Mouse (Mus musculus): Measurements from ENCODE around the gene Dazap1. TPM values are rescaled to one million over a fixed set of nuclear protein-coding genes. Genes with fewer than 3 reads are reported as not detected.

Dazap1 gene
- total RNA-seq, 2 experiments from 2014 or later: 180 to 181 TPM

GRCm38 (mm10) chr10:80270099-80270498 lies 8.8 kb downstream of the Dazap1 start:
- DNase-seq (ENCODE audit: low spot score in 2 of 2): no peak

- DNase-seq (ENCODE audit: low spot score in 2 of 2): peak in 1 of 2 experiments; percentile 54
Measured at GRCm38 (mm10) chr10:80270734-80271181, 9.5 kb downstream of the Dazap1 start.

- no peak for DNase-seq (ENCODE audit: low spot score in 2 of 2)
Measured at GRCm38 (mm10) chr10:80271186-80271843, 10.0 kb downstream of the Dazap1 start.

- no peak for DNase-seq (ENCODE audit: low spot score in 2 of 2)
Measured at GRCm38 (mm10) chr10:80271870-80272585, 10.7 kb downstream of the Dazap1 start.

DNA sequence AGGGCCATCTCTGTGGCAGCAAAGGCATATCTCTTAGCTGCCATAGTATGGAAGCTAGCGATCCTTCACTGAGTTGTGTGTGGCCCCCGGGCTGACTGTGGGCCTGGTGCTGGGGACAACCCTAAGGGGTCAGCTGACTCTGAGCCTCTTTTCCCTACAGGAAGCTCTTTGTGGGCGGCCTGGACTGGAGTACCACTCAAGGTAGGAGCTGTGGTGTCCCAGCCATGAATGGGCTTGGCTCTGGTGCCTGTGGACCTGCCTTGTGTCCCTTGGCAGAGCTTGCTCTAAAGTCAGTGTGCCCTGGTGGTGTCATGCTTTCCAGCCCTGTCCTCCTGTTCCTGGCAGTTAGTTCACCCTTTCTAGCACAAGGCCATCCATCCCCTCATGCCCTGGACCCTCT lies 12.6 kb downstream of the Dazap1 start:
- DNase-seq (ENCODE audit: low spot score in 2 of 2): no peak

- DNase-seq (ENCODE audit: low spot score in 2 of 2): no peak
Measured at GRCm38 (mm10) chr10:80276238-80276637, 15.0 kb downstream of the Dazap1 start.

DNA sequence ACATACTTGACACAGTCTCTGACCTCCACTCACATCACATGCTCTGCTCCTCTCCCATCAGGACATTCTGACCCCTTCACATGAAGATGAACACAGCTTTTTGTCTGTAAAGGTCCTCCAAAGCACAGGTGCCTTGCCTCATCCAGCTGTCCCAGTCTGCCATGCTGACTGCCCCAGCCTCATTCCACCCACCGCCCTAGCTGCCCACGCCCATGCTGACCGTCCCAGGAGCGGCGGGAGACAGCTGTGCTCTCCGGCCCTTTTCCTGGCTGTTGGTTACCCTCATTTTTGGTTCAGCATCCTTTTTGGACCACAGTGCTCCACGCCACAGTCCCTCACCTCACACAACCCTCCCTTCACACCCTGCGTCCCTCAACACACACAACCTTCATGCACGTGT lies 17.1 kb downstream of the Dazap1 start:
- DNase-seq (ENCODE audit: low spot score in 2 of 2): no peak

- DNase-seq (ENCODE audit: low spot score in 2 of 2): no peak
Measured at GRCm38 (mm10) chr10:80279273-80279672, 18.0 kb downstream of the Dazap1 start.

DNA sequence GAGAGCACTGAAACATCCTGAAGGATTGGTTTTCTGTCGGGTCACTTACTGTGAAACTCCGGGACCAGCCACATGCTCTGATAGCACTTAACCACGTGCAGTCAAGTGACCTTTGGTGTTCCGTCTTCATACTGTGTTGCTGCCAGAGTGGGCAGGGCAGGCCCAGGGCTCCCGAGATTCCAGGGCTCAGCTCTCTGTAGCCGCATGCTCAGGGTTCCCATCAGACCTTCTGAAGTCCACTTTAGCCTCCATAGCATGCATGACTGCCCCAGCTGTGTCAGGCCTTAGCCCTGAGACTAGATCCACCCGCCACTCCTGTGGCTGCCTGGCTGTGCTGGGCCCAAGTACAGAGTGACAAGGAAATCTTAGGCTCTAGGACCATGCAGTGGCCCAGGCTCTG lies 20.0 kb downstream of the Dazap1 start:
- no peak for DNase-seq (ENCODE audit: low spot score in 2 of 2)

- DNase-seq (ENCODE audit: low spot score in 2 of 2): no peak
Measured at GRCm38 (mm10) chr10:80281921-80282371, 20.7 kb downstream of the Dazap1 start.

- DNase-seq (ENCODE audit: low spot score in 2 of 2): no peak
Measured at GRCm38 (mm10) chr10:80282481-80283441, 21.5 kb downstream of the Dazap1 start.

DNA sequence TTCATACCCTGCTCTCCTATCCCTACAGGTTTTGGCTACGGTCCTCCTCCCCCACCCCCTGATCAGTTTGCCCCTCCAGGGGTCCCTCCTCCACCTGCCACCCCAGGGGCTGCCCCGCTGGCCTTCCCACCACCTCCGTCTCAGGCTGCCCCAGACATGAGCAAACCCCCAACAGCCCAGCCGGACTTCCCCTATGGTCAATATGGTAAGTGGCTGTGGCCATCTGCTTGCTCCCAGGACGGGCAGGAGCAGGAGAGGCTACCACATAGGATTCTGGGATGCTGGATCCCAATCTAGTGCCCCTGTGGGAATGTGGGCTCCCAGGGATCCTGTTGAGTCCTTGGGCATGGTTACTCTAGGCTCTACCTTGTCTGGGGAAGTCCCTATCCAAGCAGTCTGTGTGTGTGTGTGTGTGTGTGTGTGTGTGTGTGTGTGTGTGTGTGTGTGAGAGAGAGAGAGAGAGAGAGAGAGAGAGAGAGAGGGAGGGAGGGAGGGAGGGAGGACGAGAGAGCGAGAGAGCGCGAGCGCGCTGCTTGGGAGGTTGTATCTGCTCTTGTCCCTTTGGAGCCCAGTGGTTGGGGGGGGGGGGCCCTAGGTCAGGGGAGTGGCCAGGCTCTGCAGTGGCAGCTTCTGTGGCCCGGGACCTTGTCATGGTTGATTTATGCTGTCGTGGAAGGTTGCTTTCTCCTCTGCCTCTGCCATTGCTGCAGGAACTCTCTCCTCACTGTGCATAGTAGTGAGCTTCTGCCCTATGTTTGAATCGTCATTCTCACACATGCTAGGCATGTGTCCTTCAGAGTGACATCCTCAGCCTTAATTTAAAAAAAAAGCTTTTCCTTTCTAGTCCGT lies 24.2 kb downstream of the Dazap1 start:
- DNase-seq (ENCODE audit: low spot score in 2 of 2): no peak

DNA sequence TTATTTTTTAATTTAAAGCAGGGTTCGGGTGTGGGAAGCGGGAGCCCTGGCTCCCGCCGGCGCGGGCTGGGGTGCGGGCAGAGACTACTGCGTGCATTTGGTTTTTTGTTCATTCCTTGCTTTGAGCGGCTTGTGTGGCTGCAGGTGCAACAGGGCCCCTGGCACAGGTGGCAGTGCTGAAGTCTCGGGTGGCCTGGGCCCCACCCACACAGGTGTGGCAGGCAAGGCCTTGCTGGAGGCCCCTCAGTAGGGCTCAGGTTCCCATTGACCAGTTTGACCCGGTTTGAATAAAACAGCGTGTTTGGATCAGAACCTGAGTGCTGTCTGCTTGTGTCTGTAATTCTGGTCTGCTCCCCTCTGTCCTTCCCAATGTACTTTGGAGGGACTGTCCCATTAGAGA lies 26.8 kb downstream of the Dazap1 start:
- DNase-seq (ENCODE audit: low spot score in 2 of 2): no peak

- no peak for DNase-seq (ENCODE audit: low spot score in 2 of 2)
Measured at GRCm38 (mm10) chr10:80288657-80289056, 27.4 kb downstream of the Dazap1 start.

- DNase-seq (ENCODE audit: low spot score in 2 of 2): peak; percentile 88 to 89
Measured at GRCm38 (mm10) chr10:80292251-80293146, 31.2 kb downstream of the Dazap1 start, which contains the start of gene Rps15. Gene Rps15, plus strand, starts transcription at chr10:80292453.

DNA sequence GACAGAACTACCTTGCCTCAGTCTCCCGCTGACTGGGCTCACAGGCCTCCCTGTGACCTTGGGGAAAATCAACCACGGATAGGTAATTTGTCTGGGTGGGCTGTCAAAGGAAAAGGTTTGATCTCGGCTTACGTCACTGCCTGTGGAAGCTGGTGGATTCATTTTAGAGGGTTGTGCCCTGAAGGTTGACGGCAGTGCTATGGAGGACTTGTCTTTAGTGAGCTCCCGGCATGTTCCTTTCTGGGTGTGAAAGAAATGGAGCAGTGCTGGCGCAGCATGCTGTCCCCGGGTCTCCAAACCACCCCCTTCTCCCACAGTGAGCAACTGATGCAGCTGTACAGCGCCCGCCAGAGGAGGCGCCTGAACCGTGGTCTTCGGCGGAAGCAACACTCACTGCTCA lies 32.0 kb downstream of the Dazap1 start:
- DNase-seq (ENCODE audit: low spot score in 2 of 2): no peak

DNA sequence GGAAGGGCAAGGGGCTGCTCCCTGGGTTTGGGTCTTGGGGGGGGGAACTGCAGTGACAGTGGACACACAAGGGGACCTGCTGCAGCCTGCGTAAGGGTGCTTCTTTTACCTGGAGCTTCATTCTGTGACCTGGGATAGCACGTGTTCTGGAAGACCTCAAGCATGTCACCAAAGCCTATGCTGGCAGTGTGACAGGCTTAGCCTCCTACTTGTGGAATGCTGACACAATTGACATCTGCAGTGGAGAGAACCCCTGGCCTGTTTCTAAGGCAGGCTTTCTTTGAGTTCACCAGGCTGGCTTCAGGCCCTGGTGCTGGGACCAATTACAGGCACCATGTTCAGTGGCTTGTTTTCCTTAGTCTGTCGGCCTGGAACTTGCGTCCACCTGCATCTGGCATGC lies 33.0 kb downstream of the Dazap1 start:
- DNase-seq (ENCODE audit: low spot score in 2 of 2): no peak

- no peak for DNase-seq (ENCODE audit: low spot score in 2 of 2)
Measured at GRCm38 (mm10) chr10:80294788-80295303, 33.6 kb downstream of the Dazap1 start.
